Mouse (Mus musculus): ENCODE measurements around the gene Vmn1r114.
"Not testable (repeated sequence)": the region's sequence is repeated elsewhere in the genome, so short reads cannot be mapped to it uniquely, and the experiment has no call there.

Gene Vmn1r114

DNA sequence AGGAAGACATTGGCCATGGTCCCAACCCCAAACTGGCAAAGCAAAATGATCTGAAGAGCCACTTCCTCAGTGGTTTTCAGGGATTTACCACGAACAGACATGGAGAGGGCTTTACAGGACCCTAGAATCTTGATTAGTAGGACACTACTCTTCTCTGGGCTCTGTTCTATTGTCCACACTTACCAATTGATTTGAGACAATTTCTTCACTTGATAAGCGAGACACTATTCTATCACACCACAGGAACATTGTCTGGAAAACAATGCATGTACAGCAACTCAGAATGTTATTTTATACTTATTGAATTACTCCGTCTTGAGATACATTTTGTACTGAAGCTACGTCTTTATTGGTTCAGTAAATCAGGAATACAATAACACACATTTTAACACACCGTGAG, at the start of gene Vmn1r114:
Vmn1r114 (minus strand) TSS at position 101 of the 400 bp plus-strand sequence.
- DNase-seq (ENCODE audit: low read depth, low spot score) = not testable (repeated sequence)

DNA sequence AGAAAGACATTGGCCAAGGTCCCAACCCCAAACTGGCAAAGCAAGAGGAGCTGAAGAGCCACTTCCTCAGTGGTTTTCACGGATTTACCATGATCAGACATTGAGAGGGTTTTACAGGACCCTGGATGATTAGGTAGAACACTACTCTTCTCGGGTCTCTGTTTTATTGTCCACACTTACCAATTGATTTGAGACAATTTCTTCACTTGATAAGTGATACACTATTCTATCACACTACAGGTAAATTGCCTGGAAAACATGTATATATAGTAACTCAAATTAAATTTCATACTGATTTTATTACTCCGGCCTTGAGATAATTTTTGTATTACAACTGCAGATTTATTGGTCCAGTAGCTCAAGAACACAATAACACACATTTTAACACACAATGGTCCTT, 32.9 kb upstream of the Vmn1r114 start, which contains the start of gene Vmn1r115:
Vmn1r115 (minus strand) TSS at position 101 of the 400 bp plus-strand sequence.
- DNase-seq (ENCODE audit: low read depth, low spot score) = not testable (repeated sequence)

DNA sequence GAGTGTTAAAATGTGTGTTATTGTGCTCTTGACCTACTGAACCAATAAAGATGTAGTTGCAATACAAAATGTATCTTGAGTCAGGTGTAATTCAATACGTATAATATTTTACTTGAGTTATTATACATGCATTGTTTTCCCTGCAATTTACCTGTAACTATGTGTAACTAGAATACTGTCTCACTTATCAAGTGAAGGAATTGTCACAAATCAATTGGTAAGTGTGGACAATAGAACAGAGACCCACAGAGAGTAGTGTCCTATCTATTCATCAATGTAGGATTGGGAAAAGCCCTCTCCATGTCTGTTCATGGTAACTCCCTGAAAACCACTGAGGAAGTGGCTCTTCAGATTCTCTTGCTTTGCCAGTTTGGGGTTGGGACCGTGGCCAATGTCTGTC, 25.0 kb downstream of the Vmn1r114 start, which contains the start of gene Vmn1r113:
Vmn1r113 (plus strand) TSS at position 301 of the 400 bp plus-strand sequence.
- not testable (repeated sequence) for DNase-seq (ENCODE audit: low read depth, low spot score)

- not testable (repeated sequence) for DNase-seq (ENCODE audit: low read depth, low spot score)
Measured at GRCm38 (mm10) chr7:20770885-20771284, 41.1 kb downstream of the Vmn1r114 start, which contains the start of gene Vmn1r112. Gene Vmn1r112, plus strand, starts transcription at chr7:20771185.
